Mouse (Mus musculus): Measurements from ENCODE around the gene Mctp2.

DNA sequence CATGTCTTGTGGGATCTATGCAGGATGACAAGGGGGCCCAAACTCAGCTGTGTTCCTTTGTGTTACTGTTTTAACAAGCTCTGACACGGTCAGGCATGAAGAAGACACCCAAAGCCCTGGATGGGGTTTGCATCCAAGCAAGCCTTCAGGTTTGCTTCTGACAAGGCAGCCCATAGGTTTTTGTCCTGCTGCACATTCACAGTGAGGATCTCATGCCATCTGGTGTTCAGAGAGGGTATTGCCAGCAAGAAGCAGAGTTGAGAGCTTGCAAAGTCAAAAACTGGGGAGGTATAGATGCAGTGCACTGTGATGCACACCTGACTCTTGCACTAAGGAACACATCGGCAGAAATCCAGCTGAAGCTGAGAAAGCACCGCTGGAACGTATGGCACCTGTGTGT lies 67.8 kb downstream of the Mctp2 start:
- TF ChIP-seq TAL1 (IDR thresholded peaks at IDR 0.05; ENCODE audit: low read length) (no peak), GATA1 (IDR thresholded peaks at IDR 0.05; ENCODE audit: low read length) (no peak)
